Mouse (Mus musculus) lung, postnatal 0 days (tissue): ENCODE data around the gene Mrps27.

Experiments used
- CTCF ChIP-seq: IDR thresholded peaks from 2 replicates; pipeline ENCODE4 v1.5.1; 2016; ENCODE audit warnings: antibody characterized with exemption, mild to moderate bottlenecking
- EP300 ChIP-seq: IDR thresholded peaks from 2 replicates; pipeline ENCODE4 v1.6.1; 2016; ENCODE audit warnings: antibody characterized with exemption, mild to moderate bottlenecking, control low read depth

GRCm38 (mm10) chr13:99464551-99464950, 120.0 kb downstream of the Mrps27 start:
- no peak for TF ChIP-seq CTCF
- TF ChIP-seq EP300, result no peak
